Mouse (Mus musculus) MEL (cell line): Measurements from ENCODE around the gene Shq1. TPM values are rescaled to one million over a fixed set of nuclear protein-coding genes. Genes with fewer than 3 reads are reported as not detected.

Experiments
- DNase-seq: peaks from one replicate; pipeline ENCODE4 v3.0.0; 2011; ENCODE audit warnings: low read depth, low spot score
- H3K27ac ChIP-seq: 2 replicates; pipeline ENCODE4 v1.5.1; 2012; ENCODE audit warnings: low read depth, mild to moderate bottlenecking, control low read depth, low read length, moderate library complexity; ENCODE audit not compliant: control insufficient read depth
- H3K27me3 ChIP-seq, 2 experiments: fragments of 150-350 bp in 1 of 2; sonication (generic) in 1 of 2; 2 replicates each; pipeline ENCODE4 v1.6.1; 2012; ENCODE audit warnings: low read length in 2 of 2, mild to moderate bottlenecking in 2 of 2, improper control_type of control experiment in 1 of 2, moderate library complexity in 1 of 2; ENCODE audit not compliant: insufficient read depth in 2 of 2, control insufficient read depth in 1 of 2
- H3K36me3 ChIP-seq, 2 experiments: 2 replicates each; pipeline ENCODE4 v1.6.1; 2012 to 2014; ENCODE audit warnings: low read length in 2 of 2, improper control_type of control experiment in 1 of 2, inconsistent platforms in 1 of 2, mild to moderate bottlenecking in 1 of 2; ENCODE audit not compliant: insufficient read depth in 2 of 2, control insufficient read depth in 1 of 2
- H3K4me1 ChIP-seq, 2 experiments: fragments of 150-350 bp in 1 of 2; sonication (generic) in 1 of 2; 2 replicates each; pipeline ENCODE4 v1.6.1; 2012; ENCODE audit warnings: low read length in 2 of 2, improper control_type of control experiment in 1 of 2, mild to moderate bottlenecking in 1 of 2; ENCODE audit not compliant: insufficient read depth in 2 of 2, control insufficient read depth in 1 of 2
- H3K4me3 ChIP-seq, 2 experiments: fragments of 150-350 bp in 1 of 2; sonication (generic) in 1 of 2; 2 replicates each; pipeline ENCODE4 v1.5.1; 2012; ENCODE audit warnings: low read depth in 2 of 2, low read length in 2 of 2, mild to moderate bottlenecking in 2 of 2, moderate library complexity in 2 of 2, control low read depth in 1 of 2, improper control_type of control experiment in 1 of 2; ENCODE audit not compliant: control insufficient read depth in 1 of 2, insufficient read depth in 1 of 2
- H3K79me2 ChIP-seq: 2 replicates; pipeline ENCODE4 v1.6.1; 2012; ENCODE audit warnings: mild to moderate bottlenecking, low read length, moderate library complexity; ENCODE audit not compliant: control insufficient read depth, poor library complexity, insufficient read depth
- H3K9ac ChIP-seq: 2 replicates; pipeline ENCODE4 v1.6.1; 2012; ENCODE audit warnings: low read depth, mild to moderate bottlenecking, control low read depth, low read length, moderate library complexity; ENCODE audit not compliant: control insufficient read depth, poor library complexity, severe bottlenecking
- H3K9me3 ChIP-seq: fragments of 150-350 bp; sonication (generic); replicated peaks from 2 replicates; pipeline ENCODE4 v1.6.1; 2012; ENCODE audit warnings: mild to moderate bottlenecking, low read length, improper control_type of control experiment, moderate library complexity; ENCODE audit not compliant: insufficient read depth
- BHLHE40 ChIP-seq: IDR thresholded peaks from 2 replicates; pipeline ENCODE4 v1.6.1; 2012; ENCODE audit warnings: low read depth, mild to moderate bottlenecking, inconsistent platforms, low read length, improper control_type of control experiment, borderline replicate concordance
- CHD2 ChIP-seq: IDR thresholded peaks from 2 replicates; pipeline ENCODE4 v1.6.1; 2011; ENCODE audit warnings: low read length, improper control_type of control experiment
- EP300 ChIP-seq, 2 experiments: IDR thresholded peaks; 2 replicates each; pipeline ENCODE4 v1.6.1; 2011; ENCODE audit warnings: improper control_type of control experiment in 2 of 2, low read length in 2 of 2, low read depth in 1 of 2, mild to moderate bottlenecking in 1 of 2
- ETS1 ChIP-seq: IDR thresholded peaks from 2 replicates; pipeline ENCODE4 v1.6.1; 2012; ENCODE audit warnings: low read depth, mild to moderate bottlenecking, inconsistent platforms, low read length, improper control_type of control experiment, moderate library complexity
- GABPA ChIP-seq: IDR thresholded peaks from 2 replicates; pipeline ENCODE4 v1.6.1; 2012; ENCODE audit warnings: low read depth, mild to moderate bottlenecking, inconsistent platforms, low read length, improper control_type of control experiment, moderate library complexity
- GATA1 ChIP-seq: IDR thresholded peaks from 2 replicates; pipeline ENCODE4 v1.6.1; 2011; ENCODE audit warnings: low read depth, low read length, improper control_type of control experiment
- JUND ChIP-seq: IDR thresholded peaks from 2 replicates; pipeline ENCODE4 v1.6.1; 2011; ENCODE audit warnings: low read depth, mild to moderate bottlenecking, improper control_type of control experiment, low read length
- MAFK ChIP-seq: IDR thresholded peaks from 2 replicates; pipeline ENCODE4 v1.6.1; 2011; ENCODE audit warnings: low read depth, mild to moderate bottlenecking, low read length, improper control_type of control experiment, borderline replicate concordance
- MYB ChIP-seq: IDR thresholded peaks from 2 replicates; pipeline ENCODE4 v1.6.1; 2011; ENCODE audit warnings: mild to moderate bottlenecking, low read depth, low read length, improper control_type of control experiment
- NRF1 ChIP-seq: IDR thresholded peaks from 2 replicates; pipeline ENCODE4 v1.6.1; 2014; ENCODE audit warnings: low read depth, mild to moderate bottlenecking, inconsistent platforms, low read length, improper control_type of control experiment, moderate library complexity; ENCODE audit not compliant: poor library complexity, insufficient read depth, severe bottlenecking
- POLR2AphosphoS2 ChIP-seq: IDR thresholded peaks from 2 replicates; pipeline ENCODE4 v1.6.1; 2011; ENCODE audit warnings: low read length, improper control_type of control experiment
- RAD21 ChIP-seq: IDR thresholded peaks from 2 replicates; pipeline ENCODE4 v1.6.1; 2011; ENCODE audit warnings: mild to moderate bottlenecking, low read depth, low read length, improper control_type of control experiment
- TAL1 ChIP-seq: IDR thresholded peaks from 2 replicates; pipeline ENCODE4 v1.6.1; 2012; ENCODE audit warnings: mild to moderate bottlenecking, inconsistent platforms, low read length, moderate library complexity, mixed read lengths
- ZKSCAN1 ChIP-seq: IDR thresholded peaks from 2 replicates; pipeline ENCODE4 v1.6.1; 2012; ENCODE audit warnings: low read depth, mild to moderate bottlenecking, inconsistent platforms, low read length, improper control_type of control experiment, moderate library complexity
- ZMIZ1 ChIP-seq: IDR thresholded peaks from 2 replicates; pipeline ENCODE4 v1.6.1; 2012; ENCODE audit warnings: low read depth, mild to moderate bottlenecking, inconsistent platforms, low read length, improper control_type of control experiment, moderate library complexity
- ZNF384 ChIP-seq: IDR thresholded peaks from 2 replicates; pipeline ENCODE4 v1.6.1; 2012; ENCODE audit warnings: low read depth, mild to moderate bottlenecking, inconsistent platforms, low read length, improper control_type of control experiment
- polyA plus RNA-seq, 2 experiments: library from polyadenylated mRNA; stranded (reverse) in 1 of 2; unstranded in 1 of 2; fragments of >175 nt in 1 of 2; fragments of >200 nt in 1 of 2; gene quantifications; 2 replicates each; pipeline versions ENCODE4 v1.2.1 to v1.2.4; 2012; ENCODE audit warnings: low replicate concordance in 2 of 2, low read depth in 1 of 2; ENCODE audit not compliant: insufficient read length in 2 of 2, insufficient read depth in 1 of 2, missing spikeins in 1 of 2
- total RNA-seq: library from RNA; depleted of rRNA; stranded (reverse); fragments of 300-350 nt; gene quantifications from 2 replicates; pipeline ENCODE4 v1.2.3, GENCODE M21; 2012

The Shq1 gene
- total and polyA plus RNA-seq, 3 experiments: 20.2 to 23.5 TPM; not detected in 1

- Histone ChIP-seq H3K9me3 (no peaks in the 10 kb centered on the region), H3K9ac (no peak overlapping the region), H3K27me3 (no peaks in the 10 kb centered on the region), H3K4me3 (no peak overlapping the region), H3K36me3 (peaks cover 0 to 8% of the 10 kb centered on the region in 2 experiments; a peak in 2 of 4 replicates), H3K79me2 (no peaks in the 10 kb centered on the region), H3K27ac (no peak overlapping the region), H3K4me1 (peaks cover 3 to 11% of the 10 kb centered on the region in 2 experiments)
- no peak for DNase-seq
- TF ChIP-seq ETS1: no peak
- TF ChIP-seq CHD2: no peak
- no peak for TF ChIP-seq GATA1
- no peak for TF ChIP-seq NRF1
- TF ChIP-seq ZKSCAN1: no peak
- no peak for TF ChIP-seq POLR2AphosphoS2
- TF ChIP-seq JUND: no peak
- no peak for TF ChIP-seq GABPA
- TF ChIP-seq EP300 (IDR thresholded peaks at IDR 0.05; ENCODE audit: low read depth in 1 of 2, low read length in 2 of 2): no peak
- no peak for TF ChIP-seq MYB
- TF ChIP-seq TAL1: no peak
These were observed 89.0 kb downstream of the Shq1 start for GRCm38 (mm10) chr6:100581951-100582350.

GRCm38 (mm10) chr6:100581056-100581455, 89.9 kb downstream of the Shq1 start:
- peak; percentile 16 for DNase-seq
- TF ChIP-seq ZNF384: no peak
- peak; percentile 53; the same call in 1 of the 2 replicates for TF ChIP-seq ETS1
- no peak for TF ChIP-seq MAFK
- TF ChIP-seq BHLHE40: no peak
- H3K36me3 ChIP-seq: peaks cover 0 to 1% of the 10 kb centered on the region in 2 experiments; a peak in 2 of 4 replicates
- H3K9me3 ChIP-seq: no peaks in the 10 kb centered on the region
- no peaks in the 10 kb centered on the region for H3K27me3 ChIP-seq
- no peak overlapping the region for H3K4me3 ChIP-seq
- H3K4me1 ChIP-seq: peaks cover 0 to 4% of the 10 kb centered on the region in 2 experiments; a peak in 2 of 4 replicates
- no peak overlapping the region for H3K27ac ChIP-seq
- no peak overlapping the region for H3K9ac ChIP-seq
- no peaks in the 10 kb centered on the region for H3K79me2 ChIP-seq

- Histone ChIP-seq H3K36me3 (no peaks in the 10 kb centered on the region), H3K9ac (no peak overlapping the region), H3K27me3 (no peaks in the 10 kb centered on the region), H3K27ac (no peak overlapping the region), H3K79me2 (no peaks in the 10 kb centered on the region), H3K4me3 (no peak overlapping the region), H3K4me1 (no peaks in the 10 kb centered on the region; a peak in 2 of 4 replicates), H3K9me3 (no peaks in the 10 kb centered on the region)
- TF ChIP-seq POLR2AphosphoS2 (no peak), ZNF384 (no peak), RAD21 (no peak), ZMIZ1 (no peak)
- DNase-seq: no peak
These were observed 93.4 kb downstream of the Shq1 start for GRCm38 (mm10) chr6:100577590-100577989.
